Mouse (Mus musculus): ENCODE results near the gene St5.

GRCm38 (mm10) chr7:109631330-109631729 is 72.1 kb downstream of the St5 start:
- TF ChIP-seq POLR2A (IDR thresholded peaks at IDR 0.05; ENCODE audit: borderline replicate concordance, control insufficient read depth, low read depth, low read length) (no peak), CTCF (IDR thresholded peaks at IDR 0.05; ENCODE audit: control insufficient read depth, insufficient read depth, low read length) (no peak)

Measured in bone marrow, adult 2 months (tissue).